Mouse (Mus musculus): ENCODE data around the gene Cab39.

The Cab39 gene

DNA sequence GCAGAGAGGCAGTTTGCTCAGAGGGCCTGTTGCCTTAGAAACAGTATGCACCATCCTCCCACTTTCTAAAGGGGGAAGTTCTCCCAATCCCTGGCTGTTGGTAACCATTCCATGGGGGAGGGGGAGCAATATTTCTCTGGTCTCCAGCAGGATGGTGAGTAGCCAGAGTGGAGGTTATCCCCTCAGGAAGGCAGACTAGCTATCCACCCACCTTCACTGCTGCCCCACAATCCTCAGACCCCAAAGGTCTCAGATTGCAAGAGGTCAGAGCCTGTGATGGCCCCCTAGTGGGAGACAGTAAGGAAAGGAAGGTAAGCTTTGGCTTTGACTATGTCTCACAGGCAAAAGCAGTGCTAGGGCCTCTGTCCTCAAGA lies 106.1 kb downstream of the Cab39 start:
- DNase-seq (ENCODE audit: low spot score in 2 of 2) = peak in 1 of 2 experiments; percentile 31

GRCm38 (mm10) chr1:85900521-85901333 lies 107.5 kb downstream of the Cab39 start:
- no peak for DNase-seq (ENCODE audit: low spot score in 2 of 2)

Data from frontal cortex, postnatal 25 days (tissue).